Mouse (Mus musculus): ENCODE data around the gene Acp4.

GRCm38 (mm10) chr7:44287760-44288159 lies 30.6 kb upstream of the Acp4 start:
- no peak for TF ChIP-seq CTCF (conservative IDR thresholded peaks at IDR 0.05; ENCODE audit: low read length)
- TF ChIP-seq POU5F1 (IDR thresholded peaks at IDR 0.05; ENCODE audit: borderline replicate concordance, low read length), result no peak
- TF ChIP-seq NANOG (IDR thresholded peaks at IDR 0.05; ENCODE audit: borderline replicate concordance, low read length), result no peak
